Mouse (Mus musculus): Measurements from ENCODE around the gene Nab2. TPM values are rescaled to one million over a fixed set of nuclear protein-coding genes. Genes with fewer than 3 reads are reported as not detected.

Gene Nab2
- total RNA-seq, 2 experiments from 2014 or later, result 3.1 TPM; not detected in 1

- no peak for ATAC-seq (replicated peaks; ENCODE audit: low FRiP score, poor library complexity, severe bottlenecking)
Measured at GRCm38 (mm10) chr10:127619941-127620405, 48.4 kb downstream of the Nab2 start.

- ATAC-seq (replicated peaks; ENCODE audit: low FRiP score, poor library complexity, severe bottlenecking), result no peak
Measured at GRCm38 (mm10) chr10:127619119-127619721, 49.1 kb downstream of the Nab2 start.

GRCm38 (mm10) chr10:127618173-127618572 lies 50.2 kb downstream of the Nab2 start:
- no peak for ATAC-seq (replicated peaks; ENCODE audit: low FRiP score, poor library complexity, severe bottlenecking)

GRCm38 (mm10) chr10:127617294-127617693 lies 51.1 kb downstream of the Nab2 start:
- ATAC-seq (replicated peaks; ENCODE audit: low FRiP score, poor library complexity, severe bottlenecking), result no peak

GRCm38 (mm10) chr10:127616261-127616679 lies 52.1 kb downstream of the Nab2 start:
- no peak for ATAC-seq (replicated peaks; ENCODE audit: low FRiP score, poor library complexity, severe bottlenecking)

- no peak for ATAC-seq (replicated peaks; ENCODE audit: low FRiP score, poor library complexity, severe bottlenecking)
Measured at GRCm38 (mm10) chr10:127615591-127615990, 52.8 kb downstream of the Nab2 start.

GRCm38 (mm10) chr10:127615034-127615374 lies 53.4 kb downstream of the Nab2 start:
- no peak for ATAC-seq (replicated peaks; ENCODE audit: low FRiP score, poor library complexity, severe bottlenecking)

- no peak for ATAC-seq (replicated peaks; ENCODE audit: low FRiP score, poor library complexity, severe bottlenecking)
Measured at GRCm38 (mm10) chr10:127614236-127615033, 53.9 kb downstream of the Nab2 start.

- no peak for ATAC-seq (replicated peaks; ENCODE audit: low FRiP score, poor library complexity, severe bottlenecking)
Measured at GRCm38 (mm10) chr10:127612079-127612775, 56.1 kb downstream of the Nab2 start.

Other genes starting within 250 kb of the Nab2 start
- not detected in 2 replicates for gene Stac3, start 166.9 kb downstream of the Nab2 start, total RNA-seq (2015; ENCODE audit: low replicate concordance)
- gene Stac3, start 166.9 kb downstream of the Nab2 start, total RNA-seq (2017; ENCODE audit: low replicate concordance), result not detected in 2 replicates
- gene Ndufa4l2, start 153.6 kb downstream of the Nab2 start, total RNA-seq (2015; ENCODE audit: low replicate concordance), result not detected in 2 replicates
- not detected in 2 replicates for gene Ndufa4l2, start 153.6 kb downstream of the Nab2 start, total RNA-seq (2017; ENCODE audit: low replicate concordance)
- 17.2 and 28.1 TPM in 2 replicates for gene Shmt2, start 146.1 kb downstream of the Nab2 start, total RNA-seq (2015; ENCODE audit: low replicate concordance)
- 21.4 and 24.8 TPM in 2 replicates for gene Shmt2, start 146.1 kb downstream of the Nab2 start, total RNA-seq (2017; ENCODE audit: low replicate concordance)
- gene Nxph4, start 134.0 kb downstream of the Nab2 start, total RNA-seq (2015; ENCODE audit: low replicate concordance), result not detected in 2 replicates
- not detected in 2 replicates for gene Nxph4, start 134.0 kb downstream of the Nab2 start, total RNA-seq (2017; ENCODE audit: low replicate concordance)
- 19.7 and 21.6 TPM in 2 replicates for gene Lrp1, start 47.4 kb downstream of the Nab2 start, total RNA-seq (2015; ENCODE audit: low replicate concordance)
- 11.5 and 13.1 TPM in 2 replicates for gene Lrp1, start 47.4 kb downstream of the Nab2 start, total RNA-seq (2017; ENCODE audit: low replicate concordance)
- gene Stat6, start 25.6 kb downstream of the Nab2 start, total RNA-seq (2015; ENCODE audit: low replicate concordance), result 11.5 and 26.8 TPM in 2 replicates
- 11.3 and 16.6 TPM in 2 replicates for gene Stat6, start 25.6 kb downstream of the Nab2 start, total RNA-seq (2017; ENCODE audit: low replicate concordance)
- 73.5 and 83.4 TPM in 2 replicates for gene Nemp1, start 1.7 kb downstream of the Nab2 start, total RNA-seq (2015; ENCODE audit: low replicate concordance)
- gene Nemp1, start 1.7 kb downstream of the Nab2 start, total RNA-seq (2017; ENCODE audit: low replicate concordance), result 69.6 and 83.2 TPM in 2 replicates
- gene Myo1a, start 36.6 kb upstream of the Nab2 start, total RNA-seq (2015; ENCODE audit: low replicate concordance), result 0.84 TPM in 1 of 2 replicates, not detected in the other
- 2.3 and 3.5 TPM in 2 replicates for gene Myo1a, start 36.6 kb upstream of the Nab2 start, total RNA-seq (2017; ENCODE audit: low replicate concordance)
- 51.1 and 56.6 TPM in 2 replicates for gene Tac2, start 55.9 kb upstream of the Nab2 start, total RNA-seq (2015; ENCODE audit: low replicate concordance)
- gene Tac2, start 55.9 kb upstream of the Nab2 start, total RNA-seq (2017; ENCODE audit: low replicate concordance), result 20.4 and 22.6 TPM in 2 replicates
- 0.72 and 2.9 TPM in 2 replicates for gene Zbtb39, start 71.0 kb upstream of the Nab2 start, total RNA-seq (2015; ENCODE audit: low replicate concordance)
- gene Zbtb39, start 71.0 kb upstream of the Nab2 start, total RNA-seq (2017; ENCODE audit: low replicate concordance), result 1.3 TPM in 1 of 2 replicates, not detected in the other
- not detected in 2 replicates for gene Gpr182, start 83.2 kb upstream of the Nab2 start, total RNA-seq (2015; ENCODE audit: low replicate concordance)
- not detected in 2 replicates for gene Gpr182, start 83.2 kb upstream of the Nab2 start, total RNA-seq (2017; ENCODE audit: low replicate concordance)
- not detected in 2 replicates for gene Rdh1, start 91.2 kb upstream of the Nab2 start, total RNA-seq (2015; ENCODE audit: low replicate concordance)
- not detected in 2 replicates for gene Rdh1, start 91.2 kb upstream of the Nab2 start, total RNA-seq (2017; ENCODE audit: low replicate concordance)
- not detected in 2 replicates for gene Rdh16f1, start 91.2 kb upstream of the Nab2 start, total RNA-seq (2015; ENCODE audit: low replicate concordance)
- gene Rdh16f1, start 91.2 kb upstream of the Nab2 start, total RNA-seq (2017; ENCODE audit: low replicate concordance), result not detected in 2 replicates
- not detected in 2 replicates for gene Rdh9, start 107.8 kb upstream of the Nab2 start, total RNA-seq (2015; ENCODE audit: low replicate concordance)
- gene Rdh9, start 107.8 kb upstream of the Nab2 start, total RNA-seq (2017; ENCODE audit: low replicate concordance), result not detected in 2 replicates
- not detected in 2 replicates for gene Rdh16, start 132.6 kb upstream of the Nab2 start, total RNA-seq (2015; ENCODE audit: low replicate concordance)
- gene Rdh16, start 132.6 kb upstream of the Nab2 start, total RNA-seq (2017; ENCODE audit: low replicate concordance), result not detected in 2 replicates
- gene Rdh19, start 181.4 kb upstream of the Nab2 start, total RNA-seq (2015; ENCODE audit: low replicate concordance), result not detected in 2 replicates
- gene Rdh19, start 181.4 kb upstream of the Nab2 start, total RNA-seq (2017; ENCODE audit: low replicate concordance), result not detected in 2 replicates
- gene Rdh16f2, start 197.9 kb upstream of the Nab2 start, total RNA-seq (2015; ENCODE audit: low replicate concordance), result not detected in 2 replicates
- gene Rdh16f2, start 197.9 kb upstream of the Nab2 start, total RNA-seq (2017; ENCODE audit: low replicate concordance), result not detected in 2 replicates
- gene Rdh7, start 220.2 kb upstream of the Nab2 start, total RNA-seq (2015; ENCODE audit: low replicate concordance), result not detected in 2 replicates
- gene Rdh7, start 220.2 kb upstream of the Nab2 start, total RNA-seq (2017; ENCODE audit: low replicate concordance), result not detected in 2 replicates
- gene Sdr9c7, start 229.9 kb upstream of the Nab2 start, total RNA-seq (2015; ENCODE audit: low replicate concordance), result not detected in 2 replicates
- gene Sdr9c7, start 229.9 kb upstream of the Nab2 start, total RNA-seq (2017; ENCODE audit: low replicate concordance), result not detected in 2 replicates

All from erythroid progenitor cell, adult 5-6 weeks (primary cell).